Mouse (Mus musculus) layer of hippocampus, adult 18-20 months (tissue): ENCODE measurements at regions not wholly inside any gene's neighbourhood (a gene's known extent, or its start where the extent isn't known, plus 50 kb on each side); places are given as distances from the start of the nearest gene placed in this dataset.
A peak's percentile ranks its signal among the peaks of the same experiment; 100 is the strongest.

Source experiments
- DNase-seq, 2 experiments: peaks; one replicate each; pipeline ENCODE4 v3.0.0; 2022; ENCODE audit warnings: low spot score in 2 of 2

DNA sequence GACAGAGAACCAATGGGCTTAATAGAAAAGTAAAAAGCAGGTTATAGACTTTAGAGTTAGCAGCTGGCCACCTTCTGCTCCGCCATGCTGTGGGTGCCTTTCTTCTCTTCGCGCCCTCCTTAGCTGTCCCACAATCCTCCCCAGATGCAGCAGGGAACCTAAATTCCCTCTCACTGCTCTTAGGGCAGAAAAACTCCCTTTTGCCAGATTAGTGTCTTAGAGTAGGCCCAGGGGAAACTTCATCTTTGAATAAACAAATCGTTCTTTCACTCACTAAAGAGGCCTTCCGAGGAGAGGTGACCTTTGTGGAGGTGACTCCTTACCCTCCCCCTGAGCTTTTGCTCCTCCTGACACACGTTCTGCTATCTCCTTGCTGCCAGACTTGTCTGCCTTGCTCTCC lies 157.0 kb upstream of the Six2 start:
- DNase-seq = no peak

DNA sequence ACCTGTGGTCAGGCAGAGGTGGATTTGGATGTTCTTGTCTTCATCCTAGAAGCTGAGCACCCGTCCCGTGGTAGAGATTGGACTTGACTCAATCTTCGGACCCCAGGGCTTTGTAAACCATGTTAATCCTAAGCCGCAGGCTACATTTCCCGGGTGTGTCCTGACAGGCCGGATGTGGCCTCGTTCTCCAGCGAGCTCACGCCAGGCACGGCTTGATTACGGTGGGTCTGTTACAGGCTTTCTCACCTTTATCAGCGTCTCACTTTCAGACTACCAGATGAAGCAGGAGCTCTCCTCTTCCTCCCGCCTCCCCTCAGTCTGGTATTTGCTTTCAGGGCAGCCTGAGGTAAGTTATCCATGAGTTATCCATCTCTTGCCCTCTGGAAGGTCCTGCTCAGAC lies 156.4 kb upstream of the Six2 start:
- DNase-seq = no peak

DNA sequence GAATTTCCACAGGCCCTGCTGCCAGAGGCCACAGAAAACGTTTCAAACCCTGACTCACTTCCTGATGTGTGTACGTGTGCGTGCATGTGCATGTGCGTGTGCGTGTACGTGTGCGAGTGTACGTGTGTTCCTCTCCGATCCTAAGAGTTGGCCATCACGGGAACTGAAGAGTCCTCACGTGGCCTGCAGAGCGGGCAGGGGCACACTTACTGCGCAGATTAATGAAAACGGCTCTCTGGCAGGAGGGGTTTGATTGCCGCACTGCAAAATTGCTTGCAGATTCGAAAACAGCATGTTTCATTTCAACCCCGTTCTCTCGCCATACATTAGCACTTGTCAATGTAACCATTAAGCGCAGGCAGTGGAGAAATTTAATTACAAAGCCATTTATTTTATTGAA lies 135.0 kb upstream of the Six2 start:
- no peak for DNase-seq

DNA sequence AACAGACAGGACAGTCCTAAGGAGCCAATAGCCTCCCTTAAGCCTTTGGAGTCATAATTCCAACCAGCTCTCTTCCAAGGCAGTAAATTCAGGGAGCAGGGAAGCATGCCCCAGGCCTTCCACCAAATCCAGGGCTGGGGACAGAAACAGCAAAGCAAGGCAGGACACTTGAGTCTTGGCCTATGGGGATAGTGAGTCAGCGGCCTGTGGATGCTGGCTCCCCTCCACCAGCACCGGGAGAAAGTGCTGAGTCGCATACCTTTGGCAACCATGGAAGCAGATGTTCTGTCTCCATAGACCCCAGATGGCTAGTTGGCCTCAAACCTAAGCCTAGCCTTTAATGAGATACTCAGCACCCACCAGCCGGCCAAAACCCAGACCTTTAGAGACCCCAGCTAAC lies 133.8 kb upstream of the Six2 start:
- no peak for DNase-seq

DNA sequence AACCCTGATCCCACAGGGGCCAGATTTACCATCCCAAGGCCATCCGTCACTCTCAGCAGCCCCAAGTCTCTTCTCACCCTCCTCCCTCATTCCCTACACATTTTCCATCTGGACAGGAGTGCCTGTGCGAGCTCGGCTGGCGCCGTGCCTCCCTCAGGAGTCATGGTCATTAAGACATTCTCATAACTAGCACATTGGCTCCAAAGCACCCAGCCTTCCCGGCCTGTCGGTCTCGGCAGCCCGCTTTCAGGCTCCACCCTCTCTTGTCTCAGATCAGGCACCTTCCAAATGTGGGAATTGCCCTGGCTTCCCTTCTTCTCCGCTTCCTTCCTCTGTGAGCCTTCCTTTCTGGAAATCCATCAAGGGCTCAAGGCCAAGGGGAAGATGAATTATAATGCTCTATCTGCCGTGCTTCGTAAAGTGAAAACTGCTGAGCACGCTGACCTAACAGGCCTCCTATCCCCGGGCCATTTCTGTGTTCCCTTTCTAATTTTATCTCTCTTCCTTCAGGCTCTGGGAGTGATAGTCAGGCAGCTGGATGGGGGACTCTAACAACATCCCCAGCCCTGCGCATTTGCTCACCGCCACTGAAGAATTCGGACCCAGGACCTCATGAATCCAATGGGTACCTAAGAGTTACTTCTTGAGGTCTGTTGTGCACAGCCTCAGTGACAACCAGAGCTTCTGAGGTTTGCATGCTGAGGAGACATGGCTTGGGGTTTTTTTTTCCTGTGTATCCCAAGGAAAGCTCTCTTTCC lies 130.2 kb upstream of the Six2 start:
- no peak for DNase-seq

DNA sequence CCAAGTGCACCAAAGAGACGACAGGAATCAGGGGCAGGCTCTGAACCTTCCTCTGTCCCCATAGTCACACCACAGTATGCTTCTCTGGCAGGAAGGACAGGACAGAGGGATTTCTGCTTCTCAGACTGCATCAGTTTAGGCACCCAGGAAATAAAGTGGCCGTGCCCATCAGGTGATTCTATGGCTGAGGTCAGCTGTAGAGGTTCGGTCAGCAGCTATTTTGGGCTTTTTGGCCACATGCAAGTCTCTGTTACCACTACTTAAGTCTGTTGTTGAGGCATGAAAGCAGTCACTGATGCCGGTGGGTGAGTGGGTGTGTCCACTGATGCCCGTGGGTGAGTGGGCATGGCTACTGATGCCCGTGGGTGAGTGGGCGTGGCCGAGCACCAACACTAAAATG lies 128.4 kb upstream of the Six2 start:
- no peak for DNase-seq

DNA sequence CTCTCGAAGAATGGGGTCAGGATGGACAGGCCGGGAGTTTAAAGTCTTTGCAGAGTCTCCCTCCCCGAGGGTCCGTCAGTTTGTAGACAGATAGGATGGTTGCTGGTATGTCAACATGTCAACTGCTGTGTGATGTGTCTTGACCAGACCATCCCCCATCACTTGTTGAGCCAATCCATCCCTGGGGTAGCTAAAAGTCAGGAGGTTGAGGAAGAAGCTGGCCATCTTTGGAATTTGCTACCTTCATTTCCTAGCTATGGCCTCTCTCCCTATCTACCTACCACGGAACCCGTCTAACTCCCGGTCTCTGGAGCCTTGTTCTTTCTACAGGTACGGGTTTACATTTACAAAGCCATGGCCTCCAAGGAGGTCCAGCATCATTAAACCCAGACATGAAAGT lies 128.0 kb upstream of the Six2 start:
- DNase-seq = no peak

DNA sequence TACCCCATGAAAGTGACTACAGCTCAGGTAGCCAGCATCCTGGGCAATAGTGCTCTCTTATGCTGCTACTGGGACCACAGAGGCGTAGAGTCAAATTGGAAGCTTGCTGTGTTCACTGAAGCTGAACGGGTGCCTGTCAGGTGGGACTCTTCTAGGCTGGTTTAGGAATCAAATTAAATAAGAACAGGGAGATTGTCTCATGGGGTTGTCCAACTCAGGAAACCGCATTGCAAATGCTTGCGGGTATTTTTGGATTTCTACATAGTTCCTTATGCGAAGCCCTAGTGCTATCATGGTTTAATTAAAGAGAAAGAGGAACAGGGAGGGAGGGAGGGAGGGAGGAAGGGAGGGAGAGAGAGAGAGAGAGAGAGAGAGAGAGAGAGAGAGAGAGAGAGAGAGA lies 120.5 kb upstream of the Six2 start:
- no peak for DNase-seq

DNA sequence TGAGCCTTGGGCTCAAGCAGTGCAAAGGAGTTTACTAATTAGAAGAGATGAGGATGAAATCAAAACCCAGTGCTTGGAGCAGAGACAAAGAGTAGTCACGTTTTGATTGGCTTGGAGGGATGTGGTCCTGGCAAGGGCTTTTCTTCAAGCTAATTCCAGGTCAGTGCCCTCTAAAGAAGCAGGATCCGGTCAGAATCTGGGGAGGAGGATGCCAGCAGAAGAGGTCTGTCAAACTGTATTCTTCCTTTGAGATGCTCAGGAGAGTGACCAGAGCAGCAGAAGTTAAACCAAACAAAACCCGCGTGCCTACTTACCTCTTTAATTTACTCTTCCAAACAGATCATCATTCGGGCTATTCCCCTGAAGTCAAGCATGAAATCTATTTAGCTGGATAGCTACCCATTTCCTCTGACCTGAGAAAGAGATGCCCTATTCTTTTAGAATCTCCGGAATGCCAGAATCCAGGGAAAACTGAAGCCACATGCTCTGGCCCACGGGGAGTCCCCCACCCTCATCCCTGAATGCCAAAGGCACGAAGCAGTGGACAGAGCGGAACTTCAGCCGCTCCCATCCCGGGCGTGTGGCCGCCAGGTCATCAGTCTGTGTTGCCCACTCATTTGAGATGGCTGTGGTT lies 117.8 kb upstream of the Six2 start:
- DNase-seq = no peak

DNA sequence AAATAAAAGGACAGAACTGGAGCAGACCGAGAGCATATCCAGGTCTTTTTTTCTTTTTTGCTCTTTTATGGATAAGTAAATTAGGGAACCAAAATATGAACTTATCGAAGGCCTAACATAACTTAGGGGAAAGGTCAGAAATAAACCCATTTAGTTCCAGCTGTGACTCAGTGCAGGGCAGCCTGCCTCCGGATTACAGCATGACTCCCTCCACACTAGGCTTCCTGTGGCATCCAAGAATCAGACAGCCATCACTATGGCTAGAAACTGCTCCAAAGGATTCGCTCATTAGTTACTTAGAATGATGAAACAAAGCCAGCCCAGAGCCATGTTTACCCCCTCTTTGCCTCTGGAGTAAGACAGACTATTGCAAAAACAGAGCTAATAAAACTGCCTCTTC lies 116.6 kb upstream of the Six2 start:
- no peak for DNase-seq

DNA sequence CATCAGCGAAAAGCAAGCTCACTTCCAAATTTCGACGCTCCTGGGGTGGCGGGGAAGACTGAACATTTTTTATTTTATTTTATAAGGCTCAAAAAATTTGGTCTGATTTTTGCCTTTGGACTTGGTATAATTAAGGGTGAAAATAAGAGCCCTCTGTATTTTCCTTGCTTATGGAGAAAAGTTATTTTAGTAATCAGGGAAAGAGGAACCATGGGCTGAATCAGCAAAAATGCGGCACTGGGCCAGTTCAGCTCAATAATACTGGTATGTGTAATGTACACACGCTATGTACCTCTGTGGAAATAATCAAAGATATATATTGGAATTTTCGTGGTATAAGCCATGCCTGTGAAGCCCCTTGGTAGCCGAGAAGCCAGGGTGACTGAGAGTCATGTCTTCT lies 113.7 kb upstream of the Six2 start:
- no peak for DNase-seq

DNA sequence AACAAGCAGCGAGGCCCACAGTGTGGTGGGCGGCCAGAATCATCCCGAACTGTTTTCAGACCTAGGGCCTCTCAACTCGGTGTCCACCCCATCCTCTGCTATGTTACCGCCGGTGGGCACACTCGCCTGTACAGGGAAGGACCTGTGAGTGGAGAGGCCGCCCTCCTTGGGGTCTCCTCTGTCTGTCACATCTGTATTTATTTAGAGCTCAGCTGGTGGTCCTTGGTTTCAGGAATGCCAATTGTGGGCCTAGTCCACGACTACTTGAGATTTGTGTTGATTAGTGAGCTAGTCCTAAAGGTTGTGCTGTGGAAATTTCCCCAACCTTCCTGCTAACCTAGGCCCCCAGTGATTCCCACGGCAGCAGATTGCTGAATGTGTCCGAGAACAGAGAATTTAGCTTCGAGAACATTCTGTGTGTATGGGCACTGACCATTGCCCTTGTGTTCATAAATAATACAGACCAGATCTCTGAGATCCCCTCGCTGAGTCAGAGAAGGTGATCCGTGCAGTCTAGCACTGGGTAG lies 113.1 kb upstream of the Six2 start:
- DNase-seq = no peak

DNA sequence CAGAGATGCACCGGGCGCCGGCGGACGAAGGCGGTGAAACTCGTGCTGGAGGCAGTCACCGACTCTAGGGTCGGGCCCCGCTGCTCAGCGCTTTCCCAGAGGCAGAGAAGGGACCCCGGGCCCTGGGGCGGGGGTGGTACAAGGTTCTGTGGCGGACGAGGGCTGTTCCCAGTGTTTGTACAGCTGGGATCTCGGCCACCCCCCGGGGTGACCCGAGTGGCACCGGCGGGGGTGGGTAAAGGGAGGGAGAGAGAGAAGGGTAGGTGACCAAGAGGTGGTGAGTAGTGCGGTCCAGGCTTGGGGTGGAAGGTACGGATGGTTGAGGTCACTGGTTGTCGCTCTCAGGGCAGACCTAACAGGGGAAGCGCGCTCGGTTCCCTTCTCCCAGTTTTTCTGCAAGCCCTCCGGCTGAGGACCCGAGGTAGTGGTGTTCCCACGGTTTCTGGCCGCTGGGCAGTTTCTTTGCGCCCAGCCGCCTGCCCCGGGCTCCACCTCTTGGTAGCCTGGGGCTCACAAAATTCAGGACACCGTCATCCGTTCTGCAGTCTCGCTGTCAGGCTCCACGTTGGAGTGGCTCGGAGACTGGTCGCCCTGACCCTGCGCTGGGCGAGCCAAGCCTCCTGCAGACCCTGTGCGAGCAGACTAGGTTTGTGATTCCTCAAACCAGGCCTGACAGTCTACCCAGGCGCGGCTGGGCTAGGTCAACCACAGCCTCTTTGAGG lies 112.4 kb upstream of the Six2 start:
- DNase-seq = no peak

DNA sequence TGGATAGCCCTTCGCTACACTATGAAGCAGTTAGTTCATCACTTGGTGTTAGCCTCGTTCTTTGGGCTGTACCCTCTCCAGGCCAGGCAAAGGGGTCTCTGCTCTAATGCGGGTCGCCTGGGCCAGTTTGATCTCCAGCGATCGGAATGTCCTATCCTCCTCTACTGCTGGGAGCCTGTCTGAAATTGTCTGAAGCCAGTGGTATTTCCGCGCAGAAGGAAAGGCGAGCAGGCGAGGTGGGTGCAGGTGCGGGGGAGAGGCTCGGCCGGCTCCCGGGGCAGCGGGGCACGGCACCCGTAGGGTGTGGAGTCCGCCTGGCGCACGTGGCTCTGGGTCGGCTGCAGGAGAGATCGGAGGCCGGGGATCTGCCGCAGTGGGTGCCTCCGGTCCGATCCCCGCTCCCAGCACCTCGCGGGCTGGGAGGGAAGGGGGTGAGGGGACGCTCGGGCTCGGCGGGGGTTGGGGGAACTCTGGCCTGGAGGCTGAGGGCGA lies 111.8 kb upstream of the Six2 start:
- DNase-seq = no peak

DNA sequence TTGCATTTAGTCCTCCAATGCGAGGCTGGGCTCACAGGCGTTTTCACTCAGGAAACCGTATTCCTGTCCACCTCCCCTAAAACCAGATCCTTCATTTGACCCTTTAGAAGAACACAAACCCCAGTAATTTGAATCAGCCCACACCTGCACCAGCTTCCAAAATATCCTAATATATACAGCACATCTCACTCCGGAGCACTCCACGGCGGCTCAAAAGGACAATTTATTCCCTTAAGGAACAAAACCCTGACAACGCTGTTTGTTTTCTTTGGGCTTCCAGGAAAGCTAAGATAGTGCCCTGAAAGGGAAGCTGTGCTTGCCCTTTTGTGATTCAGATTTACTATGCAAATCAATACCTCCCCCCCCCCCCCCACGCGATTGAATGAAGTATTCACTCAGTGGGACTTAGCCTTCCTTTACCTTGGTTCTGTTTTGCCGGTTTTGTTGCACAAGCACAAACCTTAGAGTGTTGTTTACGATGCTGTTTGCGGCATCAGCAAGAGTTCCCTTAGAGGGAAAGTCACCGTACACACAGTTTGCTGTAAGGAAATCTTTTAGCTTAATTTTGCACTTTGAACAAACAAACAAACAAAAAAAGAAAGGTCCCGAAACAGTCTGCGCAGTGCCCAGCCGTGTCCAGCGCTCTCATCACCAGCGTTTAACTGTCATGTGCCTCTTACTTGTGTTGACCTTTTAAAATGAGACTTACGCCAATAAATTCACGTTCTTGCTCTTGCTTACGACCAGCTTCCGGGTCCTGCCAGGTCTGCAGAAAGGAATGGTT lies 111.2 kb upstream of the Six2 start:
- DNase-seq = no peak

DNA sequence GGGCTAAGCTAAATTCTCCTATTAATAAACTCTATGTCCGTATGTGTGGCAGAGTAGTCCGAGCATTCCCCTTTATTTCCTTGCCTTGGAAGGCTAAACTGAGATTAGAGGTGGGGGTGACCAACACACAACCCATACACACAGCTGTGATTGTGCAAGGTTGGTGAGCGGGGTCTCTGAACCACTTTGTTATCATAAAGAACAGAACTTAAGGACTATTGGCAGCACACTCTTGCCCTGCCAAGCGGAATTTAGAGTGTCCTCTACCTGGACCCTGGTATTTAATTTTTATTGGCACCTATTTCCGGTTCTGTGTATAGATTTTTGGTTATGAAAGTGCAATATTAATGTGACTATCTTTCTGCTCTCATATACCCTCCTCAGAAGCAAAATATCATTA lies 109.7 kb upstream of the Six2 start:
- DNase-seq = no peak

DNA sequence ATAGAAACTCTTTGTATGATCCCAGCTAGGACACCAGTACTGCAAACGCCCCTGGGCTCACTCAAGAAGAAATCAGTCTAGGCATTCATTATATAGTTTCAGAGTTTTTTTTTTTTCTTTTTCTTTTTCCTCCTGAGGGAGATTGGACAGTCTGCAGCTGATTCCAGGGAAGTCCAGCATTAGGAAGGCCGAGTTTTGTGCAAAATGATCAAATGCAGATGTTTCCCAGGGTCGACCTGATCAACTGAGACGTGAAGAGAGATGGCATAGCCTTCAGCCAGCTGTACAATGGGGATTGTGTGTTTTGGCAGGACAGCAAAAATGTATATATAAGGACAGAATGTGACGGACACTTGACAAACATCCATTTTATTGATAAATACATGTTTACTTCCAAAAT lies 107.7 kb upstream of the Six2 start:
- DNase-seq = no peak

DNA sequence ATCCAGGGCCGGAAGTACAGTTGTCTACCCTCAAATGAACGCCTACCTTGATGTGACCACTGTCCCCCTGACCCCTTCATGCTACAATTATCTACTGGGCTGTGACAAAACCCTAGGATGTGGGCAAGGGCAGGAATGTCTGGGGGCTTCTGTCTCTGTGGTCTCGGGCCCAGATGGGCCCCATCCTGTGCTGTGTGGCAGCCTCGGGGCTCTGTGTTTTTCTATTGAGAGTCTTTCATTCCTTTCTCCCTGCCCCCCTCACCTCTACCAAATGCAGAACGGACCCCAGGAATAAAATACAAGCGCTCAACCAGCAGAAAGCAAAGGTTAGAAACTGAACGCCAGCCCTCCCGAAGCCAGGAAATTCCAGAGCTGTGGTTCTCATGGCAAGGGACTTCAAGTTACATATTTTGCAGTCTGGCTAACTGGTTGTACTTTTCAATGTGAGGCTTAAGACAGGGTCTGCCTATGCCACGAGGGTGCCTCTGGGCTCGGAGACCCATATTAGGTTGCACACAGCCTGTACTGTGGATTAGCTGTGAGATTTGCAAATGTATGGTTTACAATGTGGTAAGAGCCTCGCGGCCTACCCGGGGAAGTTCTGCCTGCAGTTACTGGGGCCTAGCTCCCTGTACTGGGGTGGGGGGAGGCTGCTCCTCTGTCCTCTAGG lies 97.7 kb upstream of the Six2 start:
- DNase-seq = no peak

DNA sequence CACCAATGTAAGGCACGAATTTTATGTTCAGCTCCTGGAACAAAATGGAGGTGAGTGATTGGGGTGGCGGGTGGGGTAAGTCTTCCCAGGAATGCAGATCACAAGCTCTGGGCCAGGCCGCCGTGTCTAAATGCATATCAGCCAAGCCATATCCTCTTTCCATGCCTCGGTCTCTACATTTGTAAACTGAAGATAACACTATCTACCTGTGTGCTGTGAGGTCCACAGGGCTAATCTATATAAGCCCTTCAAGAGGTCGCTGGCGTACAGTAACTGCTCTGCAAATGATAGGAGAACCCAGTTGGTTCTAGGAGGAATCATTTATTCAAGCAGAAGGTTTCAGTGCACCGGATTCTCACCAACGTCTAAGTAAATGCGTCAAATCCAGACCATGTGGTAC lies 92.4 kb upstream of the Six2 start:
- no peak for DNase-seq

DNA sequence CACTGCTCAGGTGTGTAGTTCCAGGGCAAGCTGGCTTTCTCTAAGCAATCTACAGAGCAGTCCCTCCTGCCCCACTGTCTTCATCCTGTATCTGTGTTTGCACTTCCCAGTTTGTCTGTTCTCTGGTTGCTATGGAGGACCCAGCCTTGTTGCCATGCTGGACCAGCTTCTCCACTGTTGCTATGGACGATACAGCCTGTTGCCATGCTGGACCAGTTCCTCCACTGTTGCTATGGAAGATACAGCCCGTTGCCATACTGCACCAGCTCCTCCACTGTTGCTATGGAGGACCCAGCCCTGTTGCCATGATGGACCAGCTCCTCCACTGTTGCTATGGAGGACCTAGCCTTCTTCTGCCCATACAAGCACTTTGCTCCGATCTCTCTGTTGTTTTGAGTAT lies 88.8 kb upstream of the Six2 start:
- DNase-seq = peak; percentile 41 to 58

DNA sequence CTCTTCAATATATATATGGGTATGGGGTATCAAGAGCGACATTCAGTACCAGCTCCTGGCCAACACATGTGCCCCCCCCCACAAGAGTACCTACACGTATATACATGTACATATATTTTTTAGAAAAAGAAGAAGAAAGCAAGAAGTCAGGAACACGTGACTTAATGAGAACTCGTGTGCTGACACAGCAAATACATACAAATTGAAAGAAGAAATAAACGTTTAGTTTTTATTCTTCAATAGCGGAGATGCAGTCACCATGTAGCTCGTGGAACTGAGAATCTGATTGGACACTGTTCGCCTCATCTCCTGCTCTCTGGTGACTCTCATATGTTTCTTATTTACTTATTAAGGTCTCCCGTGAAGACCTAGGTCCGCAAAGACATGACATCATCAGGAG lies 80.3 kb upstream of the Six2 start:
- no peak for DNase-seq
